Mouse (Mus musculus): ENCODE data around the gene Cmss1. TPM values are rescaled to one million over a fixed set of nuclear protein-coding genes. Genes with fewer than 3 reads are reported as not detected.

The Cmss1 gene
- total RNA-seq, 4 experiments from 2014 or later, result 63.7 to 86.8 (median 76.8) TPM

GRCm38 (mm10) chr16:57389566-57390251, 217.0 kb downstream of the Cmss1 start:
- DNase-seq (ENCODE audit: low spot score), result no peak

- no peak for DNase-seq (ENCODE audit: low spot score)
Observed at GRCm38 (mm10) chr16:57384274-57384673, 222.4 kb downstream of the Cmss1 start.

- DNase-seq (ENCODE audit: low spot score), result no peak
Observed at GRCm38 (mm10) chr16:57383266-57383971, 223.2 kb downstream of the Cmss1 start.

- no peak for DNase-seq (ENCODE audit: low spot score)
Observed at GRCm38 (mm10) chr16:57378631-57379330, 227.9 kb downstream of the Cmss1 start.

- DNase-seq (ENCODE audit: low spot score), result no peak
Observed at GRCm38 (mm10) chr16:57375248-57375837, 231.3 kb downstream of the Cmss1 start.

- no peak for DNase-seq (ENCODE audit: low spot score)
Observed at GRCm38 (mm10) chr16:57372156-57372555, 234.5 kb downstream of the Cmss1 start.

- no peak for DNase-seq (ENCODE audit: low spot score)
Observed at GRCm38 (mm10) chr16:57369846-57370496, 236.7 kb downstream of the Cmss1 start.

- no peak for DNase-seq (ENCODE audit: low spot score)
Observed at GRCm38 (mm10) chr16:57366941-57367694, 239.5 kb downstream of the Cmss1 start.

GRCm38 (mm10) chr16:57366141-57366540, 240.5 kb downstream of the Cmss1 start:
- no peak for DNase-seq (ENCODE audit: low spot score)

GRCm38 (mm10) chr16:57364498-57364897, 242.2 kb downstream of the Cmss1 start:
- no peak for DNase-seq (ENCODE audit: low spot score)

- DNase-seq (ENCODE audit: low spot score), result peak; percentile 64
Observed at GRCm38 (mm10) chr16:57362679-57363401, 243.8 kb downstream of the Cmss1 start.

- no peak for DNase-seq (ENCODE audit: low spot score)
Observed at GRCm38 (mm10) chr16:57360785-57361184, 245.9 kb downstream of the Cmss1 start.

GRCm38 (mm10) chr16:57359251-57359650, 247.4 kb downstream of the Cmss1 start:
- no peak for DNase-seq (ENCODE audit: low spot score)

- DNase-seq (ENCODE audit: low spot score), result no peak
Observed at GRCm38 (mm10) chr16:57357011-57357410, 249.7 kb downstream of the Cmss1 start.

GRCm38 (mm10) chr16:57356454-57356853, 250.2 kb downstream of the Cmss1 start:
- DNase-seq (ENCODE audit: low spot score), result no peak

- DNase-seq (ENCODE audit: low spot score), result no peak
Observed at GRCm38 (mm10) chr16:57353932-57354331, 252.7 kb downstream of the Cmss1 start.

- DNase-seq (ENCODE audit: low spot score), result no peak
Observed at GRCm38 (mm10) chr16:57353166-57353721, 253.4 kb downstream of the Cmss1 start.

GRCm38 (mm10) chr16:57352751-57353150, 253.9 kb downstream of the Cmss1 start, which contains the start of gene Filip1l:
Gene Filip1l, plus strand, starts transcription at chr16:57353093.
- no peak for DNase-seq (ENCODE audit: low spot score)

GRCm38 (mm10) chr16:57349689-57350088, 257.0 kb downstream of the Cmss1 start:
- no peak for DNase-seq (ENCODE audit: low spot score)

- DNase-seq (ENCODE audit: low spot score), result no peak
Observed at GRCm38 (mm10) chr16:57349039-57349438, 257.6 kb downstream of the Cmss1 start.
